Mouse (Mus musculus) heart, postnatal 10 days (tissue): Measurements from ENCODE around the gene Ppm1g. TPM values are rescaled to one million over a fixed set of nuclear protein-coding genes. Genes with fewer than 3 reads are reported as not detected.
A peak's percentile ranks its signal among the peaks of the same experiment; 100 is the strongest.

Experiments used
- DNase-seq, 2 experiments: peaks; one replicate each; pipeline ENCODE4 v3.0.0; 2021
- intact Hi-C: fragments of 180-260 bp; cut with DNase I; formaldehyde crosslinking; loops from one replicate; pipeline ENCODE4 v1.15.1; 2025
- total RNA-seq, 2 experiments: library from RNA; stranded (reverse); gene quantifications; 2 replicates each; pipeline ENCODE4 v1.2.3; 2021

Ppm1g gene
- 10 to 100 TPM; 70.1 to 86.9 TPM for total RNA-seq

GRCm38 (mm10) chr5:31220448-31221303 is at the start of gene Ppm1g:
Ppm1g (minus strand) TSS chr5:31220687.
- peak; percentile 99 for DNase-seq
- intact Hi-C loops: loop anchor here (1.0 kb wide), 1 partner anchor 21 kb away; the partner anchor contains the start of gene Gm9970

GRCm38 (mm10) chr5:31267686-31268085 is 47.2 kb upstream of the Ppm1g start:
- no peak for DNase-seq
- intact Hi-C loops: no loop called here

DNA sequence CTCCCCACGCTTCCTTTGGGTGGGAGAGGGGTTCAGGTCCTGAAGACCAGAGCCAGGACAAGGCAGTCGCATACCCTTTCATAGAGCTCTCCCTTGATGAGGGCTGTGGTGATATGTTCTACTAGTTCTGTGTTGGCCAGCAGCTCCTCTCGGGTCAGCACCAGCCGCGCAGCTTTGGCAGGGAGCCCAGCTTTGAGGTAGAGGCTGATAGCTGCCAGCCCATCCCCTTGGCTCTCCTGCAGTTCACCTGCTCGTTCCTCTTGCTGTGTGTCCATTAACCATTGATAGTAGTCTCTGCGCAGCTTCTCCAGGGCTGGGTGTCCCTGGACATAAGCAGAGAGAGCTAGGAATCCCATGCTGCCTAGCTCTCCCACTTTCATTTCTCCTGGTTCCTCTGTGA is 45.6 kb upstream of the Ppm1g start:
- DNase-seq: peak; percentile 35 to 36
- intact Hi-C loops: no loop called here

- intact Hi-C loops: no loop called here
- DNase-seq: peak in 1 of 2 experiments; percentile 13
Measured at GRCm38 (mm10) chr5:31257616-31258015, 37.1 kb upstream of the Ppm1g start.

- intact Hi-C loops: no loop called here
- DNase-seq: no peak
Measured at GRCm38 (mm10) chr5:31255971-31256370, 35.5 kb upstream of the Ppm1g start.

GRCm38 (mm10) chr5:31255381-31255780 is 34.9 kb upstream of the Ppm1g start:
- intact Hi-C loops: no loop called here
- no peak for DNase-seq

DNA sequence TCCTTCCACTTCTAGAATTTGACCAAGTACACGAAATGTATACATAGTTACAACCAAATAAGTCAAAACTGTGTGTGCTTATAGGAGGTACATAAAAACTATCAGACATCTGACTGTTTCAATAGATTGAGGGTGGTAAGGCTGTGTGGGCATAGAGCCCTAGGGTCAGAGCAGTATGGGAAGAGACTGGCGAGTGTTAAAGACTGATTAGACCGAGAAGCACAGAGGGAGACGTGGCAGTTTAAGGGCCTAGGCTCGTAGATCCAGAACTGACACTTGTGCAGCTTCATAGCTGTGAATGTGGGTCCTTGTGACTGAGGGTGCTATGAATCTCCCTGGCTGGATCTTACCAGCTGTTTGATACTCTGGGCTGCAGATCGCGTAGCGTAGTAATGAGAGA is 34.4 kb upstream of the Ppm1g start:
- no peak for DNase-seq
- intact Hi-C loops: no loop called here

- intact Hi-C loops: no loop called here
- peak; percentile 45 to 53 for DNase-seq
Measured at GRCm38 (mm10) chr5:31254452-31254851, 34.0 kb upstream of the Ppm1g start.

- intact Hi-C loops: no loop called here
- no peak for DNase-seq
Measured at GRCm38 (mm10) chr5:31253806-31254205, 33.3 kb upstream of the Ppm1g start.

- DNase-seq: no peak
- intact Hi-C loops: no loop called here
Measured at GRCm38 (mm10) chr5:31252795-31253545, 32.5 kb upstream of the Ppm1g start.

- intact Hi-C loops: no loop called here
- no peak for DNase-seq
Measured at GRCm38 (mm10) chr5:31252151-31252550, 31.7 kb upstream of the Ppm1g start.

DNA sequence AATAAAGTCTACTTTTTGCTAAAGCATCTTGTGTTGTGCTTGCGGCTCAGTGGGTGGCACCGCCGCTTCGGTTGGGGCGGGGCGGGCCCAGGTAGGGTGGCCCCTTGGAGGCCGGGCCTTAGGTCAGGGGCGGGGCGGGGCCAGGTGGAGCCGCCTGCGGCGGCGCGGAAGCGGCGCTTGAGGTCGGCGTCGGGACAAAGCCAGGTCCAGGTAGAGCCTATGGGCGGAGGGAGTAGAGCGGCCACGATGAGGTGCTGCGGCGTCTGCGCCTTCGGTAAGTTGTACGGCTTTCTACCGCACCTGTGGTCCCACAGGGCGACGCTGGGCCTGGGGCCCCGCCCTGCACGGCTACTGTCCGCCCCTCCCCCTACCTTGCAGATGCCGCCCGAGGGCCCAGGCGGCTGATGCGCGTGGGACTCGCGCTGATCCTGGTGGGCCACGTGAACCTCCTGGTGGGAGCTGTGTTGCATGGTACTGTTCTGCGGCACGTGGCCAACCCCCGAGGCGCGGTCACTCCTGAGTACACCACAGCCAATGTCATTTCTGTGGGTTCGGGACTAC is 31.1 kb upstream of the Ppm1g start, which contains the start of gene Krtcap3:
Gene Krtcap3, plus strand, starts transcription at position 151 of the 561 bp plus-strand sequence.
- DNase-seq: peak in 1 of 2 experiments; percentile 23

DNA sequence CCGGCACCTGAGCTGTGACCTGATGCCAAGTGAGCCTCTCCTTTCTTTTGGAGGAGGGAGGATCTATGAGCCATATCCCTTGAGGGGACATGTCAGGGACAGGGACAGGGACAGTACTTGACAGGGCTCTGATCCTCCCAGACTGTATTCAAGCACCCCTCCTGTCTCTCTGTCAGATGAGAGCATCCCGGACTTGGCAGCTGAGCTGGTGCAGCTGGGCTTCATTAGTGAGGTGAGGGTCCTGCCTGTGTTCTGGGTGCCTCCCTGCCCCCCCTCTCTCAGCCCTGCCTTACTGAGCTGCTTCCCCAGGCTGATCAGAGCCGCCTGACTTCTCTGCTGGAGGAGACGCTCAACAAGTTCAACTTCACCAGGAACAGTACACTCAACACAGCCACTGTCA is 30.2 kb upstream of the Ppm1g start:
- no peak for DNase-seq
- intact Hi-C loops: no loop called here

More for the DNA sequence above, 31.1 kb upstream of the Ppm1g start, which contains the start of gene Krtcap3:
- intact Hi-C loops: no loop called here

- DNase-seq: no peak
- intact Hi-C loops: no loop called here
Measured at GRCm38 (mm10) chr5:31242191-31242590, 21.7 kb upstream of the Ppm1g start.

DNA sequence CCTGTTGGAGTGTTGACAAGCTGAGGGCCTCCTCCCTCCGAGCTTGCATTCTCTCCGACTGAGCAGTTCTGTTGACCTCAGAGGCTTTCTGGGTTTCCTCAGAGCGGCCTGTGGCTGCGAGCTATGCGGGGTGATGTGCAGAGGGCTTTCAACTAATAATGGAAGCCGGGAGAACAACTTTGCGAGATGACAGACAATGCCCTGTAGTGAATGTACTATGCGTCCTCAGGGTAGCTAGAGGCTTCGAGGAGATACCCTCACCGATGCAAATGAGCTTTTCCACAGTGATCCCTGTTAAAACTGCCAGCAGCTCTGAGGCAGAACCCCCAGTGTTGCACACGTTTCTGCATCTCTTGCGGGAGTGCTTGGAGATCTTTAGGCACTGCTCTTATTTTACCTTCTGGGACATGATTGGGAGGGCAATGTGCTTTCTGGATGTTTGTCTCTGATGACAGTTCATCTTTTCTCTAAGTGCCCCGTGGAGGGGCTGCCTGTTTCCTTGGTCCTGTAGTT is 21.1 kb upstream of the Ppm1g start:
- no peak for DNase-seq
- intact Hi-C loops: loop anchor here (1.0 to 2.0 kb wide), 2 partner anchors 21 to 49 kb away; partner anchors contain the start of genes Ift172 and Ppm1g

DNA sequence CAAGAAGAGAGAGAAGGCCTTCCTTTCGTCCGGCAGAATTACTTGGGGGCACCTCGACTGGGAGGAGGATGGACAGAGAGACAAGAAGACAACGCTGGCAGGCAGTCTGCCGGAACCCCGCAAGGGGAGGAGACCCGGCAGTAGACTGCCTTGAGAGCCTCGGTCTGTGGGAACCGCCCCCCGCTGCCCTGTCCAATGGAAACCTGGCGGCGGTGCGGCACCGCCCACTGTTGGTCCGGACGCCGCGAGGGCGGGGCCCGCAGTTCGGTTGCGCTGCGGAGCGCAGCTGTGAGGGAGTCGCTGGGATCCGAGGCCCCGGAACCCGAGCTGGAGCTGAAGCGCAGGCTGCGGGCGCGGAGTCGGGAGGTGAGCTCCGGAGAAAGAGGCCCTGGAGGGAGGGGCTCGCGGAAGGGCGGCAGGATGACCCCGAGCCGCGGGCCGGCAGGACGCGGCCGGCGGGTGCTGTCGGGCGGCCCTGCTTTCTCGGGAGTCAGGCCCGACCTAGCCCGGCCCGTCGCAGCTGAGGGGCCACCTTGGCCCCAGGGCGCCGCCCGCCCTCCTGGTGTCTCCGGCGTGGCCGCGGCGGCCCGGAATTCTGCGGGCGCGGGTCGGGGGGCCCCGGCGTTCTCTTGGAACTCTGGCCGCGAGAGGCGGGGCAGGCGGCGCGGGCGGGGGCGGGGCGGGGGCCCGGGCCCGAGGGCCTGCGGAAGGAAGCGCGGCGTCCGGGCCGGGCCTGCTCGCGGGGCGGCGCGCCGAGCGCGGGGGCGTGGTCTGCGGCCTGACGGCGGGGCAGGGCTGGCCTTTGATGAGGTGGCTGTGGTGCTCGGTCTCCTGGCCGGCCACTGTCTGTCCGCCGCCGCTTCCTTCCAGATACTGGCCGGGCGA is 20.4 kb upstream of the Ppm1g start, which contains the start of the genes Nrbp1 and Gm9970:
Gene Nrbp1, plus strand, starts transcription at position 228 of the 885 bp plus-strand sequence.
Gene Gm9970, minus strand, starts transcription at position 596 of the 885 bp plus-strand sequence.
- peak; percentile 96 to 97 for DNase-seq
- intact Hi-C loops: loop anchor here (1.0 to 2.0 kb wide), 2 partner anchors 21 to 50 kb away; partner anchors contain the start of genes Ift172 and Ppm1g

DNA sequence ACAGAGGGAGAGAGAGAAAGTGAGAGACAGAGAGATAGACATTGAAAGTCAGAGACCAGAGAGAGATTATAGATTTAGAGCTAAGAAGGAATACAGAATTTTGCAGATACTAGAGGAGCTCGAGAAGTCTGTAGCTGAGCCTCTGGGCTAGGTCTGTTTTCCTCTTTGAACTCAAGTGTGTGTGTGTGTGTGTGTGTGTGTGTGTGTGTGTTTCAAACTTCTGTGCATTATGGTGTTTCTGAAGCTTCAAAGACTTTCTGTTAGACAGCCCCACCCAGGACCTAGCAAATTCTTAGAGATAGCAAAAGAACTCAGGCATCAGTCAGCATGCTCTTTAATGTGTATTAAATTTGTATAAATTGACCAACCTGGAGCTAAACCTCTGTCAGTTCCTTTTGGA is 6.2 kb upstream of the Ppm1g start:
- no peak for DNase-seq
- intact Hi-C loops: no loop called here

- intact Hi-C loops: no loop called here
- DNase-seq: no peak
Measured at GRCm38 (mm10) chr5:31222696-31223095, 2.2 kb upstream of the Ppm1g start.

DNA sequence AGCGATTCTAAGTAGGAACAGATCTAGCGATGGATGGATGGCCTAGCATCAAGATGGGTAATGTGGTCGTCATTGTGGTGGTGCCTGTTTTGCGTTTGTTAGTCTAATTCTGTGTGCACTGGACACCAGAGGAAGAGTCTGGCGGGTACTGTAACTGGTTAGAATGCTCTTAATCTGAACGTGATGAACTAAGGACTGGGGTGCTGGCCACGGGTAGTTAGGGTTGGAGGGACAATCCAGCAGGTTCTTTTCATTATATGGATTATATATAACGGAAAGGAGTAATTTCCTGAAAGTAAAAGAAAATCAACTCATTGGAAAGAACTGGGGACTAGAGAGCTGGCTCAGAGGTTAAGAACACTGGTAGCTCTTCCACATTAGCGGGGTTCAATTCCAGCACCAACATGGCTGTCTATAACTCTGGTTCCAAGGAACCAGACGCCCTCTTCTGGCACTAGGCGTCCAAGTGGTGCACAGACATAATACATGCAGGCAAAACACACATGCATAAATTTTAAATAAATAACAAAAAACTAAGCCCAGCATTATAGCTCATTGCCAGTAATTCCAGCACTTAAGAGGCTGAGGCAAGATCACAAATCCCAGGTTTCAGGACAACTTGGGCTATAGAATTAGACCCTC is 938 bp upstream of the Ppm1g start:
- intact Hi-C loops: no loop called here
- no peak for DNase-seq
